Mouse (Mus musculus): ENCODE data around the gene Fam149a. TPM values are rescaled to one million over a fixed set of nuclear protein-coding genes. Genes with fewer than 3 reads are reported as not detected.

The Fam149a gene
- 10.4 and 11.9 TPM in 2 replicates for polyA plus RNA-seq (2016; fragmentation: Nextera tagmentation; extraction: Ambion mirVana)

DNA sequence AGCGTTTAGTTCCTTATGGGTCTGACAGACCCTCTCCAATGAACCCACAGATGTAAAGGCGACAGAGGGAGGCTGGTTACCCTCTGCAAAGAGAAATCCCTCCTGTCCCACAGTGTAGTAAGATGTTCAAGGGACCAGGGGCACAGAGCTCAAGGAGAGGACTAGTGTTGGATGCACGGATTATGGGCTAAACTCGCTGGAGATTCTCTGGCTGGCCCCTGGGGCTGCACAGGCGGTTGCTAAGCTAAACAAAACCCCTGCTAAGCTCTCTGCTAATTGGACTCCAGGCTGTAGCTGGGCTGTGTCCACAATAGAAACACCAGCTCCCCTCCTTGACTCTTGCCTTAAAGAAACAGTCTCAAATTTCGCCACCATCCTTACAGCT is at the start of gene Fam149a:
Gene Fam149a (minus strand): TSS at position 329 of the 385 bp plus-strand sequence.
- Histone ChIP-seq H3K4me1 (peaks cover 15% of the 10 kb centered on the region), H3K4me3 (peak within 1 kb of the TSS; percentile 40), H3K27ac (no peak within 1 kb of the TSS), H3K9ac (peak within 1 kb of the TSS; percentile 61), H3K27me3 (peaks cover 10% of the 10 kb centered on the region), H3K36me3 (no peaks in the 10 kb centered on the region), H3K9me3 (replicated peaks) (no peaks in the 10 kb centered on the region), H3K4me2 (replicated peaks) (peak within 1 kb of the TSS; percentile 87)
- WGBS: 3% methylated on average over 6 of the region's 6 CpGs
- peak; percentile 72 for ATAC-seq (ENCODE audit: low FRiP score)

DNA sequence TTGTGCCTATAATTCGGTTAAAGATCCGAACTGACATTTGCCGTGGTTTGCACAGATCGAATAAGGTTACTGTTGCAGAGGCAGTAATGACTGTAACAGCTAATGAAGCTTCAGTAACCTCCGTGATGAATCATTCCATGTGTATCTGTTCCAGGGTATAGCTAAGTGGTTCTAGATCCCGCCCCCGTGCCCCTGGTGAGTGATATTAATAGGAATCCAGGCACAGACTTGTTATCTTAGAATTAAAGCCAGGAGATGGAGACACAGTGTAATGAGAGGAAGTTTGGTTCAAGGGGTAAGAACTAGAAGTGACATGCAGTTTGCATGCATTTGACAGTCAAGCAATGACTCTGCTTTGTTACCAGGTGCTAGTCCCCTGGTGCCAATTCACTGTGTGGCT is 38.1 kb upstream of the Fam149a start:
- H3K27me3 ChIP-seq: no peaks in the 10 kb centered on the region
- no peaks in the 10 kb centered on the region for H3K9me3 ChIP-seq (replicated peaks)
- H3K9ac ChIP-seq: no peak overlapping the region
- H3K4me2 ChIP-seq (replicated peaks): no peak overlapping the region
- no peak overlapping the region for H3K27ac ChIP-seq
- no peak overlapping the region for H3K4me3 ChIP-seq
- 94% methylated on average over 7 of the region's 7 CpGs for WGBS
- ATAC-seq (ENCODE audit: low FRiP score): no peak
- H3K36me3 ChIP-seq: no peaks in the 10 kb centered on the region
- H3K4me1 ChIP-seq: no peaks in the 10 kb centered on the region

DNA sequence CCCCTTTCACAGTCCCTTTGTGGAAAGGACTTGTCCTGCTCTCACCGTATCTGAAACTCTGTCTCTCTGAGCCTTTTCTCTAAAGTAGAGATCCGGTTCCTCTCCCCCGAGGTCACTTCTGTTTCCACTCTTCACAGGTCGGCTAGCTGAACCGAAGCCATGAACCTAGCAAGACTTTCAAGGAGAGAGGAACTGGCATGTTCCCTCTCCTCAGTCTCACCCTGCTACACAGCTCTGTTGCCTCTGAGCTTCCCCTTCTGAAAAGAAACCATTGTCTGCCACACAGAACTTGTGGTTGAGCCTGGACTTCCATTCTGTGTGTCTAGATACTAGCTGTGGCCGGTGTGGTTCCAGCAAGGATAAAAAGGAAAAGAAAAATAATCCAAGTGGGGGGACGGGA is 32.9 kb upstream of the Fam149a start:
- H3K4me2 ChIP-seq (replicated peaks): no peak overlapping the region
- no peak for ATAC-seq (ENCODE audit: low FRiP score)
- no peaks in the 10 kb centered on the region for H3K36me3 ChIP-seq
- no peaks in the 10 kb centered on the region for H3K27me3 ChIP-seq
- 74% methylated on average over 7 of the region's 7 CpGs for WGBS
- no peak overlapping the region for H3K4me3 ChIP-seq
- 0 out of 2 replicates have a peak, but pooled peaks cover 5% of the 10 kb centered on the region for H3K4me1 ChIP-seq
- H3K9ac ChIP-seq: no peak overlapping the region
- H3K9me3 ChIP-seq (replicated peaks): no peaks in the 10 kb centered on the region
- H3K27ac ChIP-seq: no peak overlapping the region

DNA sequence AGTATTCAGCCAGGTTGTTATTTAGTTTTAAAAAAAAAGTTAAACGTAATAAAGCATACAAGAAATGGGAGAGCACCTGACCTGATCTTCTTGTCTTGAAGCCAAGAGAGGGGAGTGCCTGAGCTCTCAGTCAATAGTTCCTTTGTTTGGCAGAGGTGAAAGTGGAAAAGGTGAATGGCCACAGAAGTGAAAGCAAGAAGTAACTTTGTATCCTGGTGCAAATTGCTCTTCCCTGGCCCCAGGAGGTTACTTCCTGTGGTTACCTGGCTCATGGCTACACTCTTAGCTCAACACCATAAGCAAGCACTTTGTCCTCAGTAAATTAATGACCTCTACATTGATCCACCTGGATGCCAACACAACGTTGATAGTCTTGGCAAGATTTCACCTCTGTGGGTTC is 28.8 kb upstream of the Fam149a start, which contains the start of gene Tlr3:
Gene Tlr3 (minus strand): TSS at position 199 of the 400 bp plus-strand sequence.
- H3K4me1 ChIP-seq: 0 out of 2 replicates have a peak, but pooled peaks cover 5% of the 10 kb centered on the region
- H3K27ac ChIP-seq: 0 out of 2 replicates have a peak within 1 kb of the TSS, but pooled peaks have one; percentile 13
- 68% methylated on average over 2 of the region's 2 CpGs for WGBS

DNA sequence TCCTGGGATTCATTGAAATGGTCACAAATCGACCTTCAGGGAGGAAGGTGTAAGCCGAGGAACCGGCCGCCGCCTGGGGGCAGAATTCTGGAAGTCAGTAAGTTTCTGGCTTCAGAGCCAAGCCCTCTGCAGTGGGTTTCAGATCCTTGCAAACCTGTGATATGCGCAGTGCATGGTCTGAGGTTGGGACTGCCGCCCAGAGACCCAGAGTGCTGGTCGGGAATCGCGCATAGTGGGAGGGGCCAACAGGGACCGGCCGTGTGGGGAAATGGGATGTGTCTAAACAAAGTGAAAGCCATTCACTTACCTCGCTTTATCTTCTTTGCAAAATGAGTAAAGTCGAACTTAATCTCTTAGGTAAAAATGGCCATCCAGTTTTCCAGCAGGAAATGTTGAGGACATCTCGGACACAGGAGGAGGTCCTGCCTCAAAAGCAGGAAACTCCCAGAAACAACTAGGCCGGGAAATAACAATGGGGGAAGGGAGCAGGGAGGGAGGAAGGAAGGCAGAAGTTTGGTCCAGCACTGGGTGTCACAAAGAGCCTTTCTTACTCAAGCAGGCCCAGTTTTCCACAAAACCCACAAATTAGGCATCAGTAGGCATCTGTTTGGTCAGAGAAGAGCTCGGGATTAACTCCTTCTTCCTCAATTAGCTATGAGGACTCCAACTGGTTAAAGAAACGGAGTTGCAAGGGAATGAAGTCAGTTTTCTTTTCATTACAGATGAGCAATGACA is 28.2 kb upstream of the Fam149a start:
- Histone ChIP-seq H3K4me3 (peak overlapping the region; percentile 26), H3K9me3 (replicated peaks) (no peaks in the 10 kb centered on the region), H3K27me3 (no peaks in the 10 kb centered on the region), H3K4me2 (replicated peaks) (peak overlapping the region; percentile 54), H3K9ac (no peak overlapping the region), H3K4me1 (0 out of 2 replicates have a peak, but pooled peaks cover 5% of the 10 kb centered on the region), H3K27ac (0 out of 2 replicates have a peak overlapping the region, but pooled peaks have one; percentile 13), H3K36me3 (no peaks in the 10 kb centered on the region)
- WGBS: 9% methylated on average over 18 of the region's 18 CpGs
- peak; percentile 78 for ATAC-seq (ENCODE audit: low FRiP score)

More for the DNA sequence above, 28.8 kb upstream of the Fam149a start, which contains the start of gene Tlr3:
- Histone ChIP-seq H3K36me3 (no peaks in the 10 kb centered on the region), H3K9me3 (replicated peaks) (no peaks in the 10 kb centered on the region), H3K4me2 (replicated peaks) (peak within 1 kb of the TSS; percentile 54), H3K27me3 (no peaks in the 10 kb centered on the region), H3K4me3 (peak within 1 kb of the TSS; percentile 26), H3K9ac (no peak within 1 kb of the TSS)
- no peak for ATAC-seq (ENCODE audit: low FRiP score)

- H3K4me2 ChIP-seq (replicated peaks): peak overlapping the region; percentile 54
- H3K4me3 ChIP-seq: peak overlapping the region; percentile 26
- H3K36me3 ChIP-seq: no peaks in the 10 kb centered on the region
- H3K27me3 ChIP-seq: no peaks in the 10 kb centered on the region
- no peak for ATAC-seq (ENCODE audit: low FRiP score)
- no peaks in the 10 kb centered on the region for H3K9me3 ChIP-seq (replicated peaks)
- H3K4me1 ChIP-seq: 0 out of 2 replicates have a peak, but pooled peaks cover 5% of the 10 kb centered on the region
- 55% methylated on average over 4 of the region's 4 CpGs for WGBS
- H3K9ac ChIP-seq: no peak overlapping the region
- no peak overlapping the region for H3K27ac ChIP-seq
Measured at GRCm38 (mm10) chr8:45409702-45410101, 27.6 kb upstream of the Fam149a start.

- no peak overlapping the region for H3K4me2 ChIP-seq (replicated peaks)
- H3K9ac ChIP-seq: no peak overlapping the region
- no peaks in the 10 kb centered on the region for H3K9me3 ChIP-seq (replicated peaks)
- no peaks in the 10 kb centered on the region for H3K36me3 ChIP-seq
- no peak overlapping the region for H3K27ac ChIP-seq
- 65% methylated on average over 1 of the region's 1 CpGs for WGBS
- no peak overlapping the region for H3K4me3 ChIP-seq
- no peak for ATAC-seq (ENCODE audit: low FRiP score)
- peaks cover 15% of the 10 kb centered on the region for H3K4me1 ChIP-seq
- H3K27me3 ChIP-seq: peaks cover 10% of the 10 kb centered on the region
Measured at GRCm38 (mm10) chr8:45383250-45383649, 1.2 kb upstream of the Fam149a start.

DNA sequence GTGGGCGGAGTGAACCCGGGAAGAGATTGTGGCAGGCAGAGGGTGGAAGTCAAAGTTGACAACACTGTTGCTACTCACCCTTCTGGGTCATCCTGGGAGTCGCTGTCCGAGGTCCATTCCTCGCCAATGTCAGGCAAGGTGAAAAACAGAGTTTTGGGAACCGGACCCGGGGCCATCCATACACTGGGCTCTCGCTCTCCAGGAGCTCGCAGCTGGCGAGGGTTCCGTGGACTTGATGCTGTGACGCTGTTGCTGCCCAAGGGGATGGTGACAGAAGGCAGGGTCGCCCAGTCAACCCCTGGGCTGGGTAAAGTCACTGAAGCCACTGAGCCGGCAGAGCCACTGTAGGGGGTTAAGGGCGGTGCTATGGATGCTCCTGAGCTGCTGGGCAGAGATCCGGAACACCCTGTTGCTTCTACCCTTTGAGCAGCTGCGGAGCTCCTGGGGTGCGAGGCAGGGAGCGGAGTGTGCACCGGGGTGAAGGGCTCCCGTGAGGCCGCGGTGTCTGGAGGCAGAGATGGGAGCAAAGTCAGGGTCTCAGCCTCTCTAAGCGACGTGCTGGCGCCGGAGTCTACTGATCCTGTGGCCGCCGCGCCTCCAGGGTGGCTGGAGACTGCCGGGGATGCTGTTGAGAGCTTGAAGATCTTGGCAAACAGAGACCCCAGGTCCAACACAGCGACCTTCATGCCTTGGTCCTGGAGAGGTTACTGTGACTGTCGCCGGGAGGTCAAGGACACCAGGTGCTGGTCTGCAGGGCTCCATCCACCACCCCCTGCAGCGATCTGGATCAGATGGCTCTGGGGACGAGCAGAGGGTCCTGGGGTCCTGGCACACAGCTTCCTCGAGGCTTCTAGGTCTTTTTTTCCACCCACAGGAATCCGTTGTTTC is 772 bp downstream of the Fam149a start:
- Histone ChIP-seq H3K36me3 (no peaks in the 10 kb centered on the region), H3K27ac (no peak overlapping the region), H3K9ac (peak overlapping the region; percentile 61), H3K4me1 (peaks cover 15% of the 10 kb centered on the region), H3K4me3 (peak overlapping the region; percentile 40), H3K27me3 (peaks cover 10% of the 10 kb centered on the region), H3K9me3 (replicated peaks) (no peaks in the 10 kb centered on the region), H3K4me2 (replicated peaks) (peak overlapping the region; percentile 87)
- 2% methylated on average over 38 of the region's 38 CpGs for WGBS
- peak; percentile 59 for ATAC-seq (ENCODE audit: low FRiP score)

- no peak overlapping the region for H3K4me2 ChIP-seq (replicated peaks)
- H3K4me1 ChIP-seq: peaks cover 15% of the 10 kb centered on the region
- no peak overlapping the region for H3K27ac ChIP-seq
- ATAC-seq (ENCODE audit: low FRiP score): no peak
- 13% methylated on average over 4 of the region's 4 CpGs for WGBS
- H3K27me3 ChIP-seq: peaks cover 10% of the 10 kb centered on the region
- no peaks in the 10 kb centered on the region for H3K9me3 ChIP-seq (replicated peaks)
- no peaks in the 10 kb centered on the region for H3K36me3 ChIP-seq
- no peak overlapping the region for H3K9ac ChIP-seq
- no peak overlapping the region for H3K4me3 ChIP-seq
Measured at GRCm38 (mm10) chr8:45380598-45380997, 1.5 kb downstream of the Fam149a start.

- no peak overlapping the region for H3K4me2 ChIP-seq (replicated peaks)
- H3K9me3 ChIP-seq (replicated peaks): no peaks in the 10 kb centered on the region
- ATAC-seq (ENCODE audit: low FRiP score): no peak
- H3K27ac ChIP-seq: no peak overlapping the region
- H3K4me1 ChIP-seq: no peaks in the 10 kb centered on the region
- 78% methylated on average over 3 of the region's 3 CpGs for WGBS
- no peaks in the 10 kb centered on the region for H3K27me3 ChIP-seq
- H3K36me3 ChIP-seq: no peaks in the 10 kb centered on the region
- no peak overlapping the region for H3K9ac ChIP-seq
- H3K4me3 ChIP-seq: no peak overlapping the region
Measured at GRCm38 (mm10) chr8:45374071-45374470, 8.0 kb downstream of the Fam149a start.

- WGBS: 94% methylated on average over 1 of the region's 1 CpGs
- Histone ChIP-seq H3K4me3 (no peak overlapping the region), H3K36me3 (no peaks in the 10 kb centered on the region), H3K9me3 (replicated peaks) (no peaks in the 10 kb centered on the region), H3K4me1 (no peaks in the 10 kb centered on the region), H3K9ac (no peak overlapping the region), H3K27ac (no peak overlapping the region), H3K4me2 (replicated peaks) (no peak overlapping the region), H3K27me3 (no peaks in the 10 kb centered on the region)
- ATAC-seq (ENCODE audit: low FRiP score): no peak
Measured at GRCm38 (mm10) chr8:45367154-45367553, 14.9 kb downstream of the Fam149a start.

DNA sequence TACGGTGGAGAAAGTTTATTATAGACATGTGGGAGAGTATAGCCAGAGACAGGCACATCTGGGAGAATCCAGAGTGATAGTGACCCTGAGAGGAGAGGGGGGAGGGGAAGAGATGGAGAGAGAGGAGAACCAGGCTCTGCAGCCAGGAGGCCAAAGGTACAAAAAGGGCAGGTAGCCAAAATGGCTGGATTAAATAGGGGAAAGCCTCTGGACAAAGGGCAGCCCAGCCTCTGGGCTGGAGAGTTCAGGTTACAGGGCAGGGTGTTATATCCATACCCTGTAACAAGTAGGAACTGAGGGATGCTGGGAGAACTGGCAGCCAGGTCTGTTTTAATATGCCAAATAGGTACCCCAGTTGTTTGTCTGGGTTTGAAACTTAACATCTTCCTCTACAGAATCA is 18.9 kb downstream of the Fam149a start:
- Histone ChIP-seq H3K4me2 (replicated peaks) (no peak overlapping the region), H3K4me1 (no peaks in the 10 kb centered on the region), H3K9ac (no peak overlapping the region), H3K27ac (no peak overlapping the region), H3K36me3 (no peaks in the 10 kb centered on the region), H3K27me3 (no peaks in the 10 kb centered on the region), H3K9me3 (replicated peaks) (no peaks in the 10 kb centered on the region), H3K4me3 (no peak overlapping the region)
- 91% methylated on average over 1 of the region's 1 CpGs for WGBS
- ATAC-seq (ENCODE audit: low FRiP score): no peak

Data from hindbrain, embryonic 12.5 days (tissue).